Mouse (Mus musculus) T-helper 2 cell (primary cell): ENCODE results near the gene Psg19.
"Not testable (repeated sequence)": the region's sequence is repeated elsewhere in the genome, so short reads cannot be mapped to it uniquely, and the experiment has no call there.

Experiments
- in situ Hi-C: fragments of 300-600 bp; cut with MboI, MseI; formaldehyde crosslinking; loops from one replicate; pipeline ENCODE4 v1.15.1; 2025; ENCODE audit warnings: high pct_unique_total_duplicates

The Psg19 gene

DNA sequence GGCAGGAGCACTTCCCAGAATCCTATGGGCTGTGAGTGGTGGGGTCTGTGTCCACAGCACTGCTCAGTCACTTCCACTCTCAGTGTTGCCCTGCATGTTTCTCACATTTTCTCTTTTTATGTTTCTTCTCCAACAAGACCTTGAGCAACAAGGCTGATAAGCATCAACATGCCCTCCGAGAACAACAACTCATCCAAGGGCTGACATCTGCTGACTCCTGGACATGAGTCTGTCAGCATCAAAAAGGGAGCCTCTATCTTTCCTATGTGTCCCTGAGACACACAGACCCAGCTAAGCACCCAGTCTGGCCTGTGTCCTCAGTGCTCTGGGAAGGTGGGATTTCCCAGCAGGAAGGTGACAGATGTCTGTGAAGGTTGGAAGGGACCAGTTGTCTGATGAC, at the start of gene Psg19:
Gene Psg19, minus strand, starts transcription at position 101 of the 400 bp plus-strand sequence.
- in situ Hi-C loops: no loop called here

- in situ Hi-C loops: no loop called here
Observed at GRCm38 (mm10) chr7:18844811-18845210, 46.5 kb upstream of the Psg19 start.

- in situ Hi-C loops: no loop called here
Observed at GRCm38 (mm10) chr7:18841174-18841567, 42.9 kb upstream of the Psg19 start.

- in situ Hi-C loops: no loop called here
Observed at GRCm38 (mm10) chr7:18840386-18841173, 42.3 kb upstream of the Psg19 start.

GRCm38 (mm10) chr7:18839865-18840264, 41.5 kb upstream of the Psg19 start, which contains the start of gene Mill2:
Mill2 (plus strand) TSS chr7:18839966.
- in situ Hi-C loops: no loop called here

- in situ Hi-C loops: no loop called here
Observed at GRCm38 (mm10) chr7:18832298-18832697, 34.0 kb upstream of the Psg19 start.

DNA sequence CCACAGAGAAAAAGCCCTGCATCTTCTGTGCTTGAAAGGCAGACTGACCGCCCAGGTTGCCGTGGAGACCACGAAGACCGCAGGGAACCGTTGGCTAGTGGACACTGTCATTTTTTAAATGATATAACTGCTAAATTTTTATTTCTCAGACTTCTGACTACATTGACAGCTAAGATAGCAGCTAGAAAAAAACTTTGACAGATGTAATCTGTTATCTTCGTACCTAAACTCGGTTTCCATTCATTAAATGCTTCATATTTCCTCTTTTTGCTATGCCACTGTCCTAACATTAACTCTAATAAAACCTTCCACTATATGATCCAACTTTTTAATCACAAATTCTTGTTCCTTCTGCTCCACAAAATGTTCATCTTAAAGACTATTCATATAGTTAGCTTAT, 31.2 kb upstream of the Psg19 start:
- in situ Hi-C loops: no loop called here

GRCm38 (mm10) chr7:18828592-18828991, 30.3 kb upstream of the Psg19 start:
- in situ Hi-C loops: no loop called here

DNA sequence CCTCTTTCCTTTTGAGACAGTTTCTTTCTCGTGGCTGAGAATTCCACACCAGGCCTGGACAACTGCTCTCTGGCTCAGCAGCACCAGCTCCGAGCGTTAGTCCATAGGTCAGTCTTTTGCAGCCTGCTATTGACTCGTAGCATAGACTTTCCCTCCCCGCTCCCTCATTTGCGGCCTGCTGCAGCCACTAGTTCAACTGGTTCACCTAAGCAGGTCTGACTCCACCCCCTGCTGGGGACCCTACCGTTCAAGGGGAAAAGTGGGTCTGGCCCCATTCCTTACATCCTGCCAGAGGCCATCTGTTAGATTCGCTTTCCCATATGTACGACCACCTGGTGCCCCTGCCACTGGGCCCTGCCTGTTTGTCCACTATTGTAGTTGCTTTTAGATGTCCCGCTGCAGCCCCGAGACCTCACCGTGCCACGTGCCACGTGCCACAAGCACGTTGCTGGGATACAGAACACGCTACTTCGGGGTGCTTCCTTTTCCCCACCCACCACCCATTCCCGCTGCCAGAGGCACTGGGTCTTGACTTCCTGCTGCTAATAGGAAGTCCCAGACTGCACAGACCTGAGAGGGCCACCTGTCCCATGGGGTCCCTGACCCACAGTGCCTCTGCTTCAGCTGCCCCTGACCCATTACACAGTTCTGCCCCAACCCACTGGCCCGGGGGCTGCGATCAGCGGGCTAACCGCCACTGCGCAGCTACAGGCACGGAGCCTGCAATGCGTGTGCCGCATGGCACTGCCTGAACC, 29.6 kb upstream of the Psg19 start:
- in situ Hi-C loops: no loop called here

DNA sequence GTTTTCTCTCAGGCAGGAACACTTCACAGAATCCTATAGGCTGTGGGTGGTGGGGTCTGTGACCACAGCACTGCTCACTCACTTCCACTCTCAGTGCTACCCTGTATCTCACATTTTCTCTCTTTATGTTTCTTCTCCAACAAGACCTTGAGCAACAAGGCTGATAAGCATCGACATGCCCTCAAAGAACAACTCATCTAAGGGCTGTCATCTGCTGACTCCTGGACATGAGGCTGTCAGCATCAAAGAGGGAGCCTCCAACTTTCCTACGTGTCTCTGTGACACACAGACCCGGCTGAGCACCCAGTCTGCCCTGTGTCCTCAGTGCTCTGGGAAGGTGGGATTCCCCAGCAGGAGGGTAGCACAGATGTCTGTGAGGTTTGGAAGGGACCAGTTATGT, 23.2 kb upstream of the Psg19 start, which contains the start of gene Psg17:
Gene Psg17, minus strand, starts transcription at position 101 of the 400 bp plus-strand sequence.
- in situ Hi-C loops: no loop called here

GRCm38 (mm10) chr7:18818301-18818700, 20.0 kb upstream of the Psg19 start:
- in situ Hi-C loops: loop anchor here (5.0 kb wide), 1 partner anchor 1721 kb away; no protein-coding TSS in a partner anchor

DNA sequence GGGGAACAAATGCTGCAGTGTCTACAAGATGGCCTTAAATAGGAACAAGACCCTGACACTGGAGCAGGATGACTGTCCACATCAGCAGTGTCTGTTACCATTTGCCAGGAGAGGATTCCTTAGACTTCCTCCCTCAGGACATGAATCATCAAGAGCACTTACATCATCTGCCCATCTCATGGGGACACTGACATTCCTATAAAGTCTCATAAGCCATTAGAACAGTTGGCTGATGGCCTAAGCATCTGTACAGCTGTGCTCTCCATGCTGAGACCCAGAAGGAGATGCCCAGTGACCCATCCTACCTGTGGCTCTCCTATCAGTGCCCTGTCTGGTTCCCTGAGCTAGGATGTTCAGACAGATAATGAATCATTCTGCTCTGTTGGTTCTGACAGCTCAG, 5.2 kb upstream of the Psg19 start:
- in situ Hi-C loops: no loop called here

GRCm38 (mm10) chr7:18799129-18799528, 809 bp upstream of the Psg19 start:
- in situ Hi-C loops: no loop called here

DNA sequence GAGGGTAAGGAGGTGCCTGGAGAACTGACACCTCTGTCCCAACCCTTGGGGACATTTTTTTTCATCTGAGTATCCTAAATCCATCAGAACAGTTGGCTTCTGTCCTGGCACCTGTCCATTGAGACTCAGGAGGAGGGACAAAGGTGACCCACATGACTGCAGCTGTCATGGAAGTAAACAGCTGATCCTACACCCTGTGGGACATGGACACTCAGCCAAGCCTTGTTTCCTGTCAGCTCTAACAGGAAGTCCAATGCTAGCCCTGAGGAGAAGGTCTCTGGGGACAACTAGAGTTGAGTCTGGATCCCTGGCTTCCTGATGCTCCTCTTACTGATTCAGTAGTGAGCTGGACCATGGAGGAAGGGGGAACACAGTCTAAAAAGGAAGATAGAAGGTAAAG, 7.6 kb downstream of the Psg19 start:
- in situ Hi-C loops: not testable (repeated sequence)

GRCm38 (mm10) chr7:18781301-18781700, 17.0 kb downstream of the Psg19 start:
- in situ Hi-C loops: not testable (repeated sequence)

DNA sequence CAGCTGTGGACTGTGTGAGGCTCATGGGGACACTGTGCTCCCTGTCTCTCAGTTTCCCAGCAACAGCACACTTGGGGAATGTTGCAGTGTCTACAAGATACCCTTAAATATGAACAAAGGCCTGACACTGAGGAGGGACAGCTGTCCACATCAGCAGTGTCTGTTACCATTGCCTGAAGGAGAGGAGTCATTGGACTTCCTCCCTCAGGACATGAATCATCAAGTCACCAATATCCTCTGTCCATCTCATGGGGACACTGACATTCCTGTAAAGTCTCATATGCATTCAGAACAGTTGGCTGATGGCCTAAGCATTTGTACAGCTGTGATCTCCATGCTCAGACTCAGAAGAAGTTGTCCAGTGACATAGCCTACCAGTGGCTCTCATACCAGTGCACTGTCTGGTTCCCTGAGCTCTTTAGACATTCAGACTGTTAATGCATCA, 19.0 kb downstream of the Psg19 start:
- in situ Hi-C loops: no loop called here

DNA sequence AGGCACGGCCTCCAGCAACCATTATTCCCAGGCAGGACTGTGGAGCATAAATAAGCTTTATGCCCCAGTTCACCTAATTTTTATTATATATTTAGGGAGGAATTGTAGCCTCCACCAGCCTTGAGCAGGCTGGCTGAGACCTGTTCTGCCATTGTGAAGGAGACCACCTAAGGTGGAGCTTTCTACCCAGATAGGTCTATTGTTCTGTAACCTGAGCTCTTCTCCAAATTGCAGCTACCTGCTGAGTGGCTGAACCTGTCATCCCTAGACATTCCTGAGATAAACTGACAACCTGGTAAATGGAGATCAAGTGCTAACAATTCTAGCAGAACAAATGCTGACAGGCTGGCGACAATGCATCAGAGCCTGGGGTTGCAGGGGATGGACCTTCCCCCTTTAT, 35.4 kb downstream of the Psg19 start:
- in situ Hi-C loops: not testable (repeated sequence)

GRCm38 (mm10) chr7:18760152-18760551, 38.2 kb downstream of the Psg19 start:
- in situ Hi-C loops: not testable (repeated sequence)

DNA sequence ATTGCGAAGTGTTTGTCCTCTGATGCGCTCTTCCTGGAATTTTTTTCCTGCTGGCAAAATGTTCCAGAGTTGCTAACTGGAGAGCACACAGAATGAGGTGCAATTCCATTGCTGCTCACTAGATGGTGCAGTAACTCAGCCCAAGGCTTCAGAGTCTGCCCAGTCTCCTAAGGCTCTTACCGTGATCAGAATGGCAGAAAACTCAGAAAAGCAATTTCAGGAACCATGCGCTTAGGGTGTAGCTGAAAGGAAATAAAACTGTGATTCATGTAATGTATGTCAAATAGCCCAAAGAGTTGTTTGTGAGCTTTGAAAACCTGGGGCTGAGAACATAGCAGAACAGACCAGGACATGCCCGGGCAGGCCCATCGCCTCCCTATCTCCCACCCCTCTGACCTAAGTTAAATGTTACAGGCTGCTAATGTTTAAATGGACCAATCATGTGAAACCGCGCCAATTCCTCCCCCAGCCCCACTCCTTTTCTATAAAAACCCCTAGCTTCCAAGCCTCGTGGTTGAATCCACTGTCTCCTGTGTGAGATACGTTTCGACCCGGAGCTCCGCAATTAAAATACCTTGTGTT, 48.3 kb downstream of the Psg19 start:
- in situ Hi-C loops: loop anchor here (10.0 kb wide), 1 partner anchor 115 kb away; no protein-coding TSS in a partner anchor

GRCm38 (mm10) chr7:18748994-18749895, 49.1 kb downstream of the Psg19 start:
- in situ Hi-C loops: no loop called here

GRCm38 (mm10) chr7:18747420-18747819, 50.9 kb downstream of the Psg19 start:
- in situ Hi-C loops: not testable (repeated sequence)
